Mouse (Mus musculus) heart, embryonic 11.5 days (tissue): ENCODE measurements around the gene Ankrd65. TPM values are rescaled to one million over a fixed set of nuclear protein-coding genes. Genes with fewer than 3 reads are reported as not detected.
"Not testable (repeated sequence)": the region's sequence is repeated elsewhere in the genome, so short reads cannot be mapped to it uniquely, and the experiment has no call there.

Source experiments
- ATAC-seq: fragments of 200-750 bp; cut with Nextera tagmentation; replicated peaks from 2 replicates; pipeline ENCODE4 v1.8.0; 2017; ENCODE audit warnings: moderate library complexity; ENCODE audit not compliant: insufficient number of reproducible peaks, low FRiP score, low TSS enrichment
- H3K27ac ChIP-seq: fragments of 300-500 bp; sonication (generic); 2 replicates; pipeline ENCODE4 v1.5.1; 2014; ENCODE audit warnings: mild to moderate bottlenecking, low read depth, low read length
- H3K27me3 ChIP-seq: fragments of 300-500 bp; sonication (generic); 2 replicates; pipeline ENCODE4 v1.6.1; 2014; ENCODE audit warnings: mild to moderate bottlenecking, low read length, mixed read lengths; ENCODE audit not compliant: control insufficient read depth, insufficient read depth
- H3K36me3 ChIP-seq: fragments of 300-500 bp; sonication (generic); 2 replicates; pipeline ENCODE4 v1.6.1; 2014; ENCODE audit warnings: mild to moderate bottlenecking, low read length, moderate library complexity, mixed read lengths; ENCODE audit not compliant: control insufficient read depth, insufficient read depth
- H3K4me1 ChIP-seq: fragments of 300-500 bp; sonication (generic); 2 replicates; pipeline ENCODE4 v1.6.1; 2014; ENCODE audit warnings: low read length; ENCODE audit not compliant: control insufficient read depth, insufficient read depth
- H3K4me2 ChIP-seq: fragments of 300-500 bp; sonication (generic); 2 replicates; pipeline ENCODE4 v1.6.1; 2014; ENCODE audit warnings: mild to moderate bottlenecking, moderate library complexity
- H3K4me3 ChIP-seq: fragments of 300-500 bp; sonication (generic); 2 replicates; pipeline ENCODE4 v1.5.1; 2014; ENCODE audit warnings: low read depth, low read length
- H3K9ac ChIP-seq: fragments of 300-500 bp; sonication (generic); 2 replicates; pipeline ENCODE4 v1.6.1; 2014; ENCODE audit warnings: mild to moderate bottlenecking, low read depth, low read length, moderate library complexity
- H3K9me3 ChIP-seq: fragments of 300-500 bp; sonication (generic); replicated peaks from 2 replicates; pipeline ENCODE4 v1.6.1; 2016; ENCODE audit warnings: low read length; ENCODE audit not compliant: control insufficient read depth
- WGBS: fragments of 180-500 bp; shearing (Covaris S2); extraction: QIAGEN DNeasy Blood & Tissue Kit; methylation state at CpG from one replicate; pipeline ENCODE4 v1.1.7; 2014; ENCODE audit not compliant: insufficient replicate concordance; 5-methylcytosine and 5-hydroxymethylcytosine counted together
- polyA plus RNA-seq: library from polyadenylated mRNA; unstranded; fragments of >200 nt; fragmentation: Nextera tagmentation; extraction: Ambion mirVana; gene quantifications from 2 replicates; pipeline ENCODE4 v1.2.1, GENCODE M21; 2014

Gene Ankrd65
- polyA plus RNA-seq, 1 experiment from 2014 or later, result not detected

DNA sequence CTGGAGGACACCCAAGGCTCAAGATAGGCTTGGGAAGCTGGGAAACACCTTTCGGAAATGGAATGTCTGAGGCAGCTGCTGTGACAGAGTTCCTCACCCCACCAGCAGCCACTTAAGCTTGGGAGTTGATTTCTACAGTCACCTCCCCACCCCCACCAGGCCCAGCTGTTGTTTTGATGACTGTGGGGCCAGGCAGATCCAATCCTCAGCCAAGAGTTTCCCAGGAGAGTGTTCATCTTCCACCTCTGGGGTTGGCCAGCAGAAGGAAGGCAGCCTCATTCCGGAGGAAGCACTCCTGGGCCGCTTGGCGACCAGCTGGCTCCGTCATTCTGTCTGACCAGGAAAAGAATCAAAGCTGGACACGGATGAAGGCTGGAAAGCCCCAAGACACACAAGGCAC lies 9.3 kb upstream of the Ankrd65 start:
- H3K4me2 ChIP-seq, result no peak overlapping the region
- peak overlapping the region; percentile 23; the same call in 1 of the 2 replicates for H3K27ac ChIP-seq
- no peaks in the 10 kb centered on the region for H3K36me3 ChIP-seq
- ATAC-seq, result no peak
- WGBS, result 28% methylated on average over 6 of the region's 6 CpGs
- peaks cover 33% of the 10 kb centered on the region for H3K4me1 ChIP-seq
- H3K27me3 ChIP-seq, result no peaks in the 10 kb centered on the region
- H3K9ac ChIP-seq, result peak overlapping the region; percentile 29; the same call in 1 of the 2 replicates
- H3K4me3 ChIP-seq, result no peak overlapping the region
- H3K9me3 ChIP-seq, result no peaks in the 10 kb centered on the region

DNA sequence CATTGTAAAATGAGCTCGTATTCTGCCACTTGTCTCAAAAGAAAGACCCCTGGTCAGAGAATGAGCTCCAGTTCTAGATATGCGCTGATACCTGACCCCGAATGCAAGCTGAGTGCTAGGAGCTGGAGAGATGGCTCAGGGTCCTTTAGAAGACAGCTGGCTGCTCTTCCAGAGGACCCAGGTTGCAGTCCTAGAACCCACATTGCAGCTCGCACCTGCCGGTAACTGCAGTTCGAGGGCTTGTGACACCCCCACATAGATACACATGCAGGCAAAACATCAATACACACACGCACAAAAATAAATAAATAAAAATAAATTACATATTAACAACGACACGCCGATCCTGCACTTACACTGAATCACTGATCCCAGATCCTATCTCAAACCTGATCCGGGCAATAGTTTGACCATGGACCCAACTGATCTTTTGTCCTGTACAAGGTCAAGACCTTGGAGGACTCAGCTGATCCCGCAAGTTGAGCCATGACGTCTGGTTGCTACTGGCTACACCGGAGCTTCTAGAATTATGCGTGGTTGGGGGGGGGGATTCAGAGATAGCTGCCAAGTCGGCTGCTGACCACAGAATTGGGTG lies 6.7 kb upstream of the Ankrd65 start:
- H3K4me2 ChIP-seq, result peak overlapping the region; percentile 84
- peak; percentile 20; the same call in 1 of the 2 replicates for ATAC-seq
- no peaks in the 10 kb centered on the region for H3K9me3 ChIP-seq
- H3K4me3 ChIP-seq, result peak overlapping the region; percentile 57
- H3K27me3 ChIP-seq, result no peaks in the 10 kb centered on the region
- peak overlapping the region; percentile 78 for H3K9ac ChIP-seq
- H3K27ac ChIP-seq, result peak overlapping the region; percentile 76
- WGBS, result 39% methylated on average over 16 of the region's 16 CpGs
- peaks cover 20% of the 10 kb centered on the region for H3K4me1 ChIP-seq
- no peaks in the 10 kb centered on the region for H3K36me3 ChIP-seq

DNA sequence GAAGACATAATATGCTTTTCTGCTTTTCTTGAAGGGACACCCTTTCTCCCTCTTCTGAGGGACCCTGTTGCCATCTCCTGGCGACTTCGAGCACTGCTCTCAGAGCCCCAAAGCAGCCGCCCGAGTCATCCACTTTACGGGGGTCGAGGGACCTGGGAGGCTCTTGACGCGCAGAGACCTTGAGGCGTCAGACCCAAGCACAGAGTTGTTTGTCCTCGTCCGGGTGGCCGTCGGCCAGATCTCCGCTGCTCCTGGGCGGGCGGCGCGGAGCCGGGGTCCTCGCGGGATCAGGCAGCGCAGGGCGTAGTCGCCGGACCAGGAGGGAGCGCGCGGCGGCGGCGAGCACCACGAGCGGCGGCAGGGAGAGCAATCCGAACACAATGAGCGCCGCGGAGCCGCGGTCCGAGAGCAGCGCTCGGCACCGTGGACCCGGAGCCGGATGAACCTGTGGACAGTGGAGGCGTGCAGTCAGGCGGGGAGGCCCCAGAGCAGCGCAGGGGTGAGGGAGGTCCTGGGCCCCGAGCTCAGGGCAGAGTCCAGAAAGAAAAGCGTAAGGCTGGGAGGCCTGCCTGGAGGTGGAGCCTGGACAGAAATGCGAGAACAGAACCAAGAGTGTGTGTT lies 6.0 kb upstream of the Ankrd65 start:
- Histone ChIP-seq H3K9me3 (no peaks in the 10 kb centered on the region), H3K27ac (peak overlapping the region; percentile 76), H3K36me3 (no peaks in the 10 kb centered on the region), H3K9ac (peak overlapping the region; percentile 78), H3K4me2 (peak overlapping the region; percentile 84), H3K27me3 (no peaks in the 10 kb centered on the region), H3K4me1 (peaks cover 20% of the 10 kb centered on the region), H3K4me3 (peak overlapping the region; percentile 57)
- WGBS, result under 1% methylated on average over 52 of the region's 52 CpGs
- ATAC-seq, result peak; percentile 72

DNA sequence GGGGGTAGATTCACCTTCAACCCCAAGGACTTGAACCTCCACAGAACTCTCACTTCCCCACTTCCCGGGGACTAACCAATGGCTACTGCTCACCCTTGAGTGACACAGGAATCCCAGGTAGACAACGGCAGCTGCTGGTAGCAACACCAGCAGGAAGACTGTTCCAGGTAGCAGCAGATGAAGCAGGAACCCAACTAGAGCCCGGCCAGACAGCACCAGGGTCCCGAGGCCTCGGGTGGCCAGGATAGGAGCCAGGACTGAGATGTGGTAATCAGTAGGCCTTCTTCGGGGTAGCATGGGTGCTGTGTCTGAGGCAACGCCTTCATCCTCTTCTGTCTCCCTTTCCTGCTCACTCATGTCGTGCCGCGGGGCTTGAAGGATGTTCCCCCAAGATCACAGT lies 5.0 kb upstream of the Ankrd65 start:
- peaks cover 17% of the 10 kb centered on the region for H3K4me1 ChIP-seq
- H3K4me2 ChIP-seq, result peak overlapping the region; percentile 41
- no peaks in the 10 kb centered on the region for H3K9me3 ChIP-seq
- ATAC-seq, result no peak
- no peaks in the 10 kb centered on the region for H3K27me3 ChIP-seq
- peak overlapping the region; percentile 58 for H3K9ac ChIP-seq
- H3K36me3 ChIP-seq, result no peaks in the 10 kb centered on the region
- H3K27ac ChIP-seq, result peak overlapping the region; percentile 70
- 62% methylated on average over 10 of the region's 10 CpGs for WGBS
- H3K4me3 ChIP-seq, result peak overlapping the region; percentile 57

- no peaks in the 10 kb centered on the region for H3K27me3 ChIP-seq
- WGBS, result 36% methylated on average over 5 of the region's 5 CpGs
- peak within 1 kb of the TSS; percentile 84 for H3K4me2 ChIP-seq
- peak within 1 kb of the TSS; percentile 70 for H3K27ac ChIP-seq
- H3K9me3 ChIP-seq, result no peaks in the 10 kb centered on the region
- peak within 1 kb of the TSS; percentile 58 for H3K9ac ChIP-seq
- ATAC-seq, result no peak
- peaks cover 15% of the 10 kb centered on the region for H3K4me1 ChIP-seq
- H3K4me3 ChIP-seq, result peak within 1 kb of the TSS; percentile 57
- no peaks in the 10 kb centered on the region for H3K36me3 ChIP-seq
These were observed 4.4 kb upstream of the Ankrd65 start, which contains the start of gene Tmem88b for GRCm38 (mm10) chr4:155785819-155786218. Gene Tmem88b (minus strand): TSS chr4:155785874.

GRCm38 (mm10) chr4:155788300-155788699 lies 1.9 kb upstream of the Ankrd65 start:
- H3K36me3 ChIP-seq, result no peaks in the 10 kb centered on the region
- no peak overlapping the region for H3K9ac ChIP-seq
- no peak overlapping the region for H3K4me2 ChIP-seq
- no peak for ATAC-seq
- no peaks in the 10 kb centered on the region for H3K9me3 ChIP-seq
- no peaks in the 10 kb centered on the region for H3K27me3 ChIP-seq
- H3K27ac ChIP-seq, result no peak overlapping the region
- H3K4me1 ChIP-seq, result peaks cover 10% of the 10 kb centered on the region; the same call in 1 of the 2 replicates
- H3K4me3 ChIP-seq, result no peak overlapping the region
- 61% methylated on average over 3 of the region's 3 CpGs for WGBS

DNA sequence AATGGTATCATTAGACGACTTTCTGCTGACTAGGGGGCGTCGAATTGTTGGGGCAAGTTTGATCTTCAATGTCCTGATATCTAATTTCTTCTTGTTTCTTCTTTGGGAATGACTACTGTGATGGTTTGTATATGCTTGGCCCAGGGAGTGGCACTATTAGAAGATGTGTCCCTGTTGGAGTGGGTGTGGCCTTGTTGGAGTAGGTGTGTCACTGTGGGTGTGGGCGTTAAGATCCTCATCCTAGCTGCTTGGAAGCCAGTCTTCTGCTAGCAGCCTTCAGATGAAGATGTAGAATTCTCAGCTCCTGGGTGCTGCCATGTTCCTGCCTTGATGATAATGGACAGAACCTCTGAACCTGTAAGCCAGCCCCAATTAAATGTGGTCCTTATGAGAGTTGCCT lies 1.4 kb upstream of the Ankrd65 start:
- WGBS, result 70% methylated on average over 4 of the region's 4 CpGs
- H3K9me3 ChIP-seq, ATAC-seq, H3K4me3 ChIP-seq, H3K4me2 ChIP-seq, H3K27me3 ChIP-seq, H3K9ac ChIP-seq, H3K27ac ChIP-seq, H3K36me3 ChIP-seq, H3K4me1 ChIP-seq: not testable (repeated sequence)

- no peaks in the 10 kb centered on the region for H3K9me3 ChIP-seq
- WGBS, result 58% methylated on average over 3 of the region's 3 CpGs
- H3K9ac ChIP-seq, result no peak overlapping the region
- H3K27ac ChIP-seq, result no peak overlapping the region
- H3K36me3 ChIP-seq, result no peaks in the 10 kb centered on the region
- H3K27me3 ChIP-seq, result no peaks in the 10 kb centered on the region
- no peak overlapping the region for H3K4me2 ChIP-seq
- H3K4me3 ChIP-seq, result no peak overlapping the region
- no peak for ATAC-seq
- peaks cover 5% of the 10 kb centered on the region; the same call in 1 of the 2 replicates for H3K4me1 ChIP-seq
These were observed 467 bp downstream of the Ankrd65 start for GRCm38 (mm10) chr4:155790650-155791161.
